9 mouse cellular contexts compared by ENCODE assay signal in genomic region chr10:66640890-66641847, GRCm38 (mm10).
DNase-seq lines count a peak whose midpoint lies in the region; ATAC-seq lines count a peak whose summit lies in the region.
"Had no signal": no experiment of that assay in that cellular context is flagged by ENCODE, and none has a peak within 500 bp of the region (broad histone marks: within the 10 kb centered on the region; RNA-seq: fewer than 3 reads in every experiment).

No protein-coding gene starts in this region.

- intact Hi-C loops in left cerebral cortex, postnatal 10 days (cut with DNase I), result no loop called here

- ATAC-seq in megakaryocyte-erythroid progenitor cell, adult 5-6 weeks (replicated peaks; ENCODE audit: low FRiP score, low TSS enrichment, poor library complexity, severe bottlenecking), result no peak

- DNase-seq in adrenal gland, postnatal 25 days, result peak; percentile 10
- DNase-seq in adrenal gland, adult 2 months, result no peak
- peak; percentile 97 for DNase-seq in cerebellum, adult 8-10 months
- DNase-seq in frontal cortex, adult 2 months (ENCODE audit: extremely low spot score in 1 of 2, low spot score in 1 of 2), result peak; percentile 15 to 59
- DNase-seq in left cerebral cortex, postnatal 10 days (ENCODE audit: extremely low spot score in 1 of 2, low spot score in 2 of 2), result peak; percentile 41 to 44
- no peak for DNase-seq in MN1 (ENCODE audit: low spot score)
- no peak for DNase-seq in ovary, postnatal 36 days (ENCODE audit: low spot score)
- DNase-seq: spleen, adult 18-20 months had no signal

Comparison
In these comparisons a context has a peak if more than half of its experiments do, and no peak if none do; other contexts are left out.
1. DNase-seq: peak in adrenal gland, postnatal 25 days (single experiment), cerebellum, adult 8-10 months (single experiment), frontal cortex, adult 2 months (2 of 2) and left cerebral cortex, postnatal 10 days (2 of 2); none in adrenal gland, adult 2 months (single experiment), MN1 (single experiment) and ovary, postnatal 36 days (single experiment).